Mouse (Mus musculus) adipocyte (in vitro differentiated cells): ENCODE measurements at regions not wholly inside any gene's neighbourhood (a gene's known extent, or its start where the extent isn't known, plus 50 kb on each side); places are given as distances from the start of the nearest gene placed in this dataset.

Source experiments
- DNase-seq: peaks from one replicate; pipeline ENCODE4 v3.0.0-alpha.2; 2016; ENCODE audit warnings: low spot score

GRCm38 (mm10) chr13:97652279-97652678, 108.2 kb downstream of the Gm10260 start:
- DNase-seq: no peak

DNA sequence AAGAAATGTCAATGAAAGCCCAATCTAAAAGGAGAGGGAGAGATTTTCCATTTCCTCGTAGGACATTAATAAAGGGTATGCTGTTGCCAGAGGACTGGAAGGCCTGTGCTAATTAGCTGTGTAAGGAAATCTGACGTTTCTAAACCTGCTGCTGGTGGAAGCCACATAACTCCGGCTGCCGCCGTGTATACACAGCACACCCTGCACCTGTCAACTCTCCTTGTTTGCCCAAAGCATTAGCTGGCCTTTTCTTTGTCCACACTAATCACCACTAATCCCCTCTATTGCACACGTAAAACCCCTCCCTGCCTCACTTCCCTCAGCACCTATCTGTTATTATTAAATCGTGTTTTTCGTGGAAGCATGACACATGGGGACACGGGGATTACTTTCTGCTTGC, 108.7 kb downstream of the Gm10260 start:
- no peak for DNase-seq

DNA sequence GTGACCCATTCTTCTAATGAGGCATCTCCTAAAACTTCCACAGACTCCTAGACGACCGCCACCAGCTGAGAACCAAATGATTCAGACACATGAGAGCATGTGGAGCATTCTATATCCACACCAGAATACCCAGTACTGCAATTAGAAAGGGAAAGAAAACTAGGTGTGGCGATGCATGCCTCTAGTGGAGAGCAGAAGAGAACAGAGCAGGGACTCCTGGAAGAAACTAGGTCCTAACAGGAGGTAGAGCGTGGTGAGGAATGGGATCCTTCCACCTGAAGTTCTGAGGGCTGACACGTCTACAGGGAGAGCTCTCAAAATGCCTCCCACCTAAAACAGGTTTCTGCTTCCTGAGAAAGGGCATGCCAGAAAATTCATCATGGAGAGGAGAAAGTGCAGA, 109.3 kb downstream of the Gm10260 start:
- no peak for DNase-seq

DNA sequence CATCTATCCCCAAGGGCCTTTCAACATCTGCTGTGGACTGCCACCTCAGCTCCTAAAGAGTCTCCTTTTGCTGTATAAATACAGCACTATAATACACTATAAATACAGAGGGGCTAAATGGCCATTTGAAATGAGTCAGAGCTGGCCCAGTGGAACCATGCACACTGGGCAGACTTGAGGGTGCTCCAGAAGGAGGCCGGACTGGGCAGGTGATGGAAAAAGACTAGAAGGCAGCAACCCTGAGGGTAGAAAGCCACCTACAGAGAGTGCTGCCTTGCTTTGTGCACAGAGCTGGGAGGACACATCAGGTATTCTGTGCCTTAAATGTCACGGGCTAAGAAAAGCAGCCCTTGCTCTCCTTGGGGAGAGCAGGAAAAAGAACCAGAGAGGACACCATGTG, 110.2 kb downstream of the Gm10260 start:
- no peak for DNase-seq

DNA sequence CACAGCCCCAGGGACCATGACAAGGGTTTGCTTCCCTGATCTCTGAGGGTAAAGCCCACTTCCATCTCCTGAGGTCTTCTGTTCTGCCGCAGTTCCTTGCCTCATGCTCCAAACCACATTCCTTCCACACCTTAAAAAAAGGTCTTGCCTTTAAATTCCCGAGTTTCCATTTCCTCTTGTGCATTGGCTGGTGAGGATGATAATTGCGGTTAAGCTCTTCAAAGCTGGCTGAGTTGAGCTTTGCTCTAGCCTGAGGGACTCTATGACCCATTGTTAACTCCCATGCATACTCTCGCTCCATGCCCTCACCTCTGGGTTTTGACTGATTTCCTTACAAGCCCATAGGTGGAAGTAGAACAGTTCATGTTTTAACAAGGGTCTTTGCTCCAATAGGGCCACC, 112.9 kb downstream of the Gm10260 start:
- DNase-seq: no peak

DNA sequence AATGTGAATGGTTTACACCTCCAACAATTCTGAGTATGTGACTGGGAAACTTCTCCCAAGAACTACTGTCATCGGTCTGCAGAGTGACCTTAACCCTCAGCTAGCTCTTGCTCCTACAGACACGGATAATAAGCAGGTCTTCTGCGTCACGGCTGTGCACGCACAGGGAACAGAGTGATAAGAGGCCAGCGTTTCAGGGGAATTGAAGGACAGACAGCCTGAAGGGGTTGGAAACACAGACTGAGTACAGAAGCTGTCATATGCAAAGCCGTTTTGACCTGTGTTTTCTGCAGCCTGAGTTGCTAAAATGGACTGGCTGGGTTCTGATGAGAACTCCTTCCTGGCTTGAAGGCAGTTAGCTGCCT, 114.4 kb downstream of the Gm10260 start:
- DNase-seq: no peak

- DNase-seq: peak; percentile 85
Observed at GRCm38 (mm10) chr13:97645107-97646020, 115.1 kb downstream of the Gm10260 start.

DNA sequence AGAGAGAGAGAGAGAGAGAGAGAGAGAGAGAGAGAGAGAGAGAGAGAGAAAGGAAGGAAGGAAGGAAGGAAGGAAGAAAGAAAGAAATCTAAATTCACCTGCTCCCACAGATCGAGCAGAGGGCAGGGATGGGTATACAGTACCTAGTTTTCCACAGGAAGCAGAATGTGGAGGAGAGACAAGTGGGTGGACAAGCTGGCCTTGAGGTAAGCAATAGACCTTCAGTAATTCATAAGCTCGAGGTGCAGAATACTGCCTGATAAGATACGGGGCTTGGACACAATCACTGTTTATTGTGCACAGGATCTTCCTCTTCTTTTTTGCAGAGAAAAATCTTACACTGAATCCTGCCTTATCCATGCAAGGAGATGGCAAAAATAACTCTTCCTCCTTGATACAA, 120.2 kb downstream of the Gm10260 start:
- no peak for DNase-seq

GRCm38 (mm10) chr13:97639656-97640055, 120.8 kb downstream of the Gm10260 start:
- DNase-seq: no peak

- DNase-seq: no peak
Observed at GRCm38 (mm10) chr13:97638457-97639088, 121.9 kb downstream of the Gm10260 start.

DNA sequence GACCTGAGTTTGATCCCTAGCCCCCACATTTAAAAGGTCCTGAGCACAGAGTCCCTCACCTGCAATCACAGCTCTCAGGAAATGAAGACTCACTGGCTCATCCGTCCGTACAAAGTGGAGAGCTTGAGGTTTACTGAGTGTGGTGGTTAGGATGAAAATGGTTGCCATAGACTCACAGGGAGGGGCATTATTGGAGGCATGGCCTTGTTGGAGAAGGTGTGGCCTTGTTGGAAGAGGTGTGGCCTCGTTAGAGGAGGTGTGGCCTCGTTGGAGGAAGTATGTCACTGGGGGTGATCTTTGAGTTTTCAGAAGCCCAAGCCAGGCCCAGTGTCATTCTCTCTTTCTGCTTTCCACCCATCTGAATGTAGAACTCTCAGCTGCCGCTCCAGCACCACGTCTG, 122.9 kb downstream of the Gm10260 start:
- no peak for DNase-seq

DNA sequence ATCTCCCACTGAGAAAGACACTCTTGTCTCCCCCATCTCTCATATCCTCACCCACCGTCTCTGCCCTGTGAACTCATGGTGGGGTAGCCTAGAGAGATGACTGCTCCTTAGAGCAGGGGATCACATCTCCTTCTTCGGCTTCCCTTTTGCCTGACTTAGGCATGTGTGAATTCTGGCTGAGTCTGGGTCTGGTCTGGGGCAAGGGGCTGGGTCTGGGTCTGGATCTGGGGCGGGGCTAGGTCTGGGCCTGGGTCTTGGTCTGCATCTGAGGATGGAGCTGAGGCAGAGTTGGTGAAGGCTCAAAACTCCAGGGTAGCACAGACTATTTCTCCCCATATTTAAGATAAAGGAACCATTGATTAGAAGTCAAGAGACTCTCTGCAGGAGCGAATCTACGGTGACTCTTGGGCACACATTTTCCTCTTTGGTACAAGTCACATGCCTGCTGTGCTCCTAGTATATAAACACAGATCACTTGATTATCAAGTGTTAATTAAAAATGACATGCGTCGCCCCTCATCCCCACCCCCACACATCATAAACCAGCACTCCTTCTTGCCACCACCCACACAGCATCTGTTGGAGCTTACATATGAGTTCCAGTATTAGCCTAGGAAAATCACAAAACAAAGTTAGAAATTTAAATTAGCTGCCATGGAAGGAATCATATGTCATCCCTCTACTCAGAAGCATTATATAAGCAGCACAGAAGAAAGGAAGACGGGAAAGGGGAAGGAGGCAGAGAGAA, 126.2 kb downstream of the Gm10260 start:
- DNase-seq: no peak

DNA sequence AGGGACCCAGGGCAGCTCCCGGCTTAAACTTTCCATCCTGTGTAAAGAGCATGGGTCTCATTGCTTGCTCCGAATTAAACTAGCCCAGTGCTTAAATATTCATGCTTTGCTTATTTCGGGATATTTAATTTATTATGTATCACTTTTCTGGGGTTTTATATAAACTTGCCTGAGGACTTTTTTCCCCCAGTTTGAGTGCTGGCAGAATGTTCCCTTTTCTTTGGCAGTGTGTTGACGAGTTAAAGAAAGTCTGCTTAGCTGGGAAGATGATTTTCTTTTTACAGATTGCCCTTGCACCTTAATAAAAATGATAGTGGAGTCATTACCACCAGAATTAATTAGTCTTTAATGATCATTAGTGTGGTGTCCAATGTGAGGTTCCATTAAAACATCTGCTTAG, 126.9 kb downstream of the Gm10260 start:
- DNase-seq: no peak

DNA sequence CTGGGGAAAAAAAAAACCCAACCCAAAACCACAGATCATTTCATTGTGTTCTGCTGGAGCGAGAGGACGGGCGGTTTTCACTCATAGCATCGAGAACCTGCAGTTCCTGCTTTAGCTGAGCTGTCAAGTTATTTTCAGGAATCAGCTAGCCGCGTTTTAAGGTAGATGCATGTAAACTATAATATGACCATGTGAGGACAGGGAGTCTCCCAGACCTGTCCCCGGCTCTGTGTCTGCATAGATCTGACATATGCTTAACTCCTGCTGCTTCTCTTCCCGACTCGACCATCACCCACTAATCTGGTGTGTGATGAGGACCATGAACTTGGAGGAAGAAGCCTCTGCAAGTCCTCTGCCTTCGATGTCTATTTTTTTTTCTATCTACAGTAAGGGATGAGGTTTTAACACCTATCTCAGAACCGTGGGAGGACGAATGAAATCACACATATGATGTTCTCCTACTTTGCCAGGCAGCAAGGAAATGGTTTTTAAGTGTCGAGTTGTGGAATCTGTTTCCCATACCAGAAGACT, 128.5 kb downstream of the Gm10260 start:
- DNase-seq: no peak

GRCm38 (mm10) chr13:97630921-97631320, 129.5 kb downstream of the Gm10260 start:
- DNase-seq: no peak

- DNase-seq: no peak
Observed at GRCm38 (mm10) chr13:97628608-97629007, 131.8 kb downstream of the Gm10260 start.

GRCm38 (mm10) chr13:97627247-97627646, 133.2 kb downstream of the Gm10260 start:
- DNase-seq: no peak

DNA sequence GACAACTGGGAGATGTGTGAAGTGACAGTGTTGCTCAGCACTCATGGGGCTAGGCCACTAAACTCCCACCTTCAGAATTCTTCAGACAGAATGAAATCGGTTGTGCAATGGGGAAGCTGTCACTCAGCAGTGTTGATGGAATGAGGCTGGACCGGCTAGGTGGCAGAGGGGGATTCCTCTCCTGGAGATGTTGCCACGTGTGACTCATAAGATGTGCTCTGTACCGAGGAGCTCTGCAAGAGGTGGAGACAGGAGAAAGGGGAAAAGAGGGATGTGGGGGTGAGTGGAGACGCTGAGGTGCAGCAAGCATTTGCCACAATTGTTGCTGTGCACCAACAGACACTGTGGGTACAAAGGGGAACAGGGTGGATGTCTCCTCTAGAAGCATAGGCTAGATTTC, 133.6 kb downstream of the Gm10260 start:
- no peak for DNase-seq

DNA sequence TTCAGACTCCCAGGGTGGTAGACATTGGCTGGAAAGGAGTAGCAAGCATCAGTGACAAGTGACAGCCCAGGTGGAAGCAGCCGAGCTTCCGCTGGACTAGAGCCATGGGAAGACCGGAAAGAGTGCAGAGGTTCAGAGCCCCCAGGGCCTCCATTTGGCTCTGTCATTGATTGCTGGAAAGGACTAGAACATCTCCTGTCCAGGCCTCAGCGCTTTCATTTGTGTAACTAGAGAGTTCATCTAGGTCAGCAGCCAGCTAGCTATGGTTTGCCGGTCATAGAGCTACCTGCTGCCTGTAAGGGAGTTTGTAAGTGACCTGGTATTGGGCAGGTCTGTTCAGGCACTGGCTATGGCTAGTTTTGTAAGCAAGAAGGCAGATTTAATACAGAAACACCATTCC, 134.3 kb downstream of the Gm10260 start:
- no peak for DNase-seq

DNA sequence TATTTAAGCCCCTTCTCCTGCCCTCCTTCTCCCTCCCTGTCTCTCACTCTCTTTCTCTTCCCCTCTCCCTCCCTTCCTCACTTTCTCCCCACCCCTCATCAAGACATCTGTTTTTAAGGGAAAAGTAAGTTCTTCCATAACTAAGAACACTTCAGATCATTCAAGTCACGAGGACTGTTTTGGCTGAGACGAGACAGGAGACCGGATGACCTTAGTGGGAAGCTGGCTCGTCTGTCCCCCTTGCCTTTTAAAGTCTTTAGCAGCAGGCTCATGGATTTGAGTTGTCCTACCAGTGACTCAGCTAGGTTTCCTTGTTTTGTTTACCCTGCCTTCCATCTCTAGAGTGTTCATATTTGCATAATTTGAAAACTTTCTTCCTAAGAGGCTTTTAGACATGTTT, 135.0 kb downstream of the Gm10260 start:
- DNase-seq: no peak

DNA sequence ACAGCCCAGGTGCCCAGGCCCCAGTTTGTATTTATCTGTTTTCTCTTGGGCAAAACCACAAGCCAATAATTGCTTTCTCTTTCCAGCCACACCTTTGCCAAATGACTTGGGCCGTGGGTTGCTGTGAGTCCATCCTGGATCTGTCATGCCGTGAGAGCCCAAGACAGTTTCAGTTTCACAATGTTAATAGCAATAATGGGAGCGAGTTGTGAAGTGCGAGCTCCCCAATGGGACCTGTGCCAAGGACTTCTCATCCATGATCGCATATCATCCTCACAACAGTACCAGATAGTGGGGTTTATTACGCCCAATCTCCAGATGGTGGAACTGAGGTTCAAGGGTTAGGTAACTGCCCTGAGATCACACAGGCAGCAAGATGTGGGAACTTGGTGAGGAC, 142.2 kb downstream of the Gm10260 start:
- no peak for DNase-seq

DNA sequence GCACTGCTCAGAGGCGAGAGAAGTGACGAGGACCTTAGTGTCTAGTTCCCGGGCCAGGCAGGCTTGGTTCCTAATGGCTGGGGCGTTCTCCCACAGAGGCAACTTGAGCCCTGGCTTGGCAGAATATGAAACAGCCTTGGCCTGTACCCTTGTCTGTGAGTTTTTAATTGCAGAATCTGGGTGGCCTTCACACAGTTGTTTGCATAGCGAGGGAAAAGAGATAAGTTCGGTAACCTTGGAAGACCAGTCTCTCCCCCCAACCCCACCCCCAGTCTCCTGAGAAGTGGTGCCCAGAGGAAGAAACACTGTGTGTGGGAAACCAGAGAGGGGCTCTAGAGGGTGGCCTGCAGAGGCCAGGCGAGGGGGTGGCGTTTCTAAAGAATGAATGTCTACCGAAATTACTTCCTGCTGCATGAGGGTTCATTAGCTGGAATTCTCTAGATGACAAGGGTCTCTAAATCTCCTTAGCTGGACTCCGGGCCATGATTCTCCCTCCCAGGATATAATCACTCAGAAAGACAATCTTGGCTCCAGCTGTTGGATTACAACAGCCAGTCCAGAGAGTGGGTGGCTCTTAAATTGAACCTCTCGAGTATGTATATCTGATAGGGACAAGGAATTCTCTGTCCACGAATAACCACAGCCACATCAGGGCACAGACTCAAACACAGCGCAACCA, 142.8 kb downstream of the Gm10260 start:
- DNase-seq: no peak
